Mouse (Mus musculus) large intestine, adult 2 months (tissue): ENCODE measurements around the gene Zfp69. TPM values are rescaled to one million over a fixed set of nuclear protein-coding genes. Genes with fewer than 3 reads are reported as not detected.

ENCODE experiments used
- DNase-seq: peaks from one replicate; pipeline ENCODE4 v3.0.0-alpha.2; 2012; ENCODE audit warnings: low read depth, low spot score
- WGBS: fragments of 180-500 bp; shearing (Covaris S2); methylation state at CpG from one replicate; pipeline ENCODE4 v1.1.7; 2018; 5-methylcytosine and 5-hydroxymethylcytosine counted together
- polyA plus RNA-seq: library from polyadenylated mRNA; depleted of rRNA; stranded (reverse); fragments of >200 nt; gene quantifications from 2 replicates; pipeline ENCODE4 v1.2.3, GENCODE M21; 2012; rRNA removed

The Zfp69 gene
- polyA plus RNA-seq, 1 experiment = 0.89 TPM

DNA sequence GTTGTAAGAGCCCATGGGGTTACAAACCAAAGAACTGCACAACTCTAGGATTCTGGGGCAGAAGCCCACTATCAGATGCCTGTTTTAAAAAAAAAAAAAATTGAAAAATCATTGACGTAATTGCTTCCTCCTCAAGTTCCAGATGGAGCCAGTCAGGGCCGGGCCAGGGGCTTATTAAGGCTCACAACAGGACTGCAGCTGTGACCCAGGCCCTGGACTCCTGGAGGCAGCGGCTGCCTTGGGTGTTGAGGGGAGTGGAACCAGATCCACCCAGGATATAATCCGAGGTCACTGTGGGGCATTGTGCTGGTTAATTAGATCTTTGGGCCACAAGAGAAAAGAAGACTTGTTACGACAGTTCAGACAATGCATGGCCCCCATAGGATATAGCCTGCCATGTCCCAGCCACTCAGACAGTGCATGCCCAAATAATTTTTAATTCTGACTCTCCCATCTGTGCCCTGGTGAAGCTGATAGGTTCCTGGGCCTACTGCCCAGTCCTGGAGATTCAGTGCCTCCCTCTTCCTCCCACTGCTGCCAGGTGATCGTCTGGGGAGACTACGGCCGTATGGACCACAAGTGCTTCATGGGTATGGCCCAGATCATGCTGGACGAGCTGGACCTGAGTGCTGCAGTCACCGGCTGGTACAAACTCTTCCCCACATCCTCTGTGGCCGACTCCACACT, 60.6 kb downstream of the Zfp69 start:
- 72% methylated on average over 11 of the region's 11 CpGs for WGBS
- no peak for DNase-seq

GRCm38 (mm10) chr4:120888884-120889283, 62.6 kb downstream of the Zfp69 start:
- no peak for DNase-seq
- 63% methylated on average over 8 of the region's 8 CpGs for WGBS

DNA sequence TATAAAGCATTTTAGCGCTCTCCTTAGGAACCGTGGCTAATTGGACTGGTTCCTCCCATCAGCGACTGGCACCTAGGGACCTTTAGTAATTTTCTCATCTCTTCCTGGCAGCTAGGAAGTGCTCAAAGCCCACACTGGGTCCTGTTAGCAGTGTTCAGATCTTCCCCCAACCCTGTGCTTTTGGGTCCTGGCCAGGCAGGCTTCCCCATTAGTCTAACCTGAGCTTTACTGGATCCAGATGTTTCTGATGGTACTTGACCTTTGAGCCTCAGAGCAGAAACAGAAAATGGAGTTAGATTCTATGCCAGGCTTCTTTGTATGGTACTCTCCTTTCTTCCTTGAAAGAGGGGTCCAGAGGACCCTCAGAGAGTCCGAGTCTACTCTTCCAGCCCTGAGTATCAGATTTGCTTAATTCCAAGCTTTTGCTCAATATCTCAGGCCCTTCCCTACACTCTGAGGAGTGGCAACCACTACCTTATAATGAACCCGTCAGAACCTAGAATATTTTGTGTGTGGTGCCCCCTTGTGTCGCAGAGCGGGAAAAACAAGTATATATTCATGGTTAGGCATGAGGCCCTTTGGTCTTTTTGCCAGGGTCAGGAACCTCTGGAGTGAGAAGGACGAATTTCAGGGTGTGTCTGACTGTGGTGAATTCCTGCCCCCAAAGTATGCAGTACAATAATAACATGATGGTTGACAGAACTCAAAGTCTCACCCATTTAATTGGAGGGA, 64.0 kb downstream of the Zfp69 start:
- 30% methylated on average over 8 of the region's 8 CpGs for WGBS
- DNase-seq = no peak

GRCm38 (mm10) chr4:120886811-120887210, 64.7 kb downstream of the Zfp69 start:
- DNase-seq = no peak
- 71% methylated on average over 5 of the region's 5 CpGs for WGBS

- no peak for DNase-seq
- WGBS = 15% methylated on average over 4 of the region's 4 CpGs
Measured at GRCm38 (mm10) chr4:120886131-120886530, 65.4 kb downstream of the Zfp69 start.

- WGBS = 54% methylated on average over 13 of the region's 13 CpGs
- no peak for DNase-seq
Measured at GRCm38 (mm10) chr4:120885208-120886120, 66.0 kb downstream of the Zfp69 start.

DNA sequence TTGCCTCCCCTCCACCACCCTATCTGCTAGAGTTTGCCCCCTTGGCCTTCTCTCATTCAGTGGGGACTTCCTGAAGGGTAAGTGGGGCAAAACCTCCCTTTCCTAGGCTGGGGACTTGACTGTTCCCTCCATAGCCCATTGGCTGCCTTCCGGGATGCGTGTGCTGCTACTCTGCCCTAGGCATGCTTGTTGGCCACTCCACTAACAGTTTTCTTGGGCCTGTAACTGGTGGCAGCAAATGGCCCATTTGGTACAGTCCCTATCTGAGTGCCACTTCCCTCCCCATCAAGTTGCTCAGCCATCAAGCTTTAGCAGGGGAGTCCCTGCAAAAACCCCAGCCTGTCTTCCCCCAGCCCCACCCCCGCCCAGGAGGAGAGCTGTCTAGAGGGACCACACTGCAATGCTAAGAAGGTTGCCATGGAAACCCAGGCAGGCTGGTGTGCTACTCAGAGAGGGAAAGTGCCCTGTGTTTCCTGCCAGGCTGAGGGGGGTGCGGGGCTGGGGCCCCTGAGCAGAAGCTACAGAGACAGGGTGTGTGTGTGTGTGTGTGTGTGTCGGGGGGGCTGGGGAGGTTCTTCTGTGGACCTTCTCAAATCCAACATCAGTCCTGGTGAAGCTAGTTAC, 69.4 kb downstream of the Zfp69 start:
- DNase-seq = no peak
- WGBS = 59% methylated on average over 5 of the region's 5 CpGs

GRCm38 (mm10) chr4:120880731-120881432, 70.6 kb downstream of the Zfp69 start:
- no peak for DNase-seq
- 47% methylated on average over 6 of the region's 6 CpGs for WGBS

Other genes starting within 250 kb of the Zfp69 start
- gene Kcnq4, start 203.1 kb downstream of the Zfp69 start, polyA plus RNA-seq = 4.2 and 4.9 TPM in 2 replicates
- gene Nfyc, start 120.1 kb downstream of the Zfp69 start, polyA plus RNA-seq = 127 and 166 TPM in 2 replicates
- gene Rims3, start 96.9 kb downstream of the Zfp69 start, polyA plus RNA-seq = 0.45 and 0.53 TPM in 2 replicates
- 7.0 and 8.4 TPM in 2 replicates for gene Exo5, start 26.7 kb downstream of the Zfp69 start, polyA plus RNA-seq
- gene Smap2, start 65.5 kb upstream of the Zfp69 start, polyA plus RNA-seq = 27.3 and 29.1 TPM in 2 replicates
- 0.16 and 0.18 TPM in 2 replicates for gene Col9a2, start 87.7 kb upstream of the Zfp69 start, polyA plus RNA-seq
- 14.3 and 14.9 TPM in 2 replicates for gene Zmpste24, start 146.5 kb upstream of the Zfp69 start, polyA plus RNA-seq
- gene Tmco2, start 157.5 kb upstream of the Zfp69 start, polyA plus RNA-seq = not detected in 2 replicates